Mouse (Mus musculus): ENCODE measurements around the gene Ttll11. TPM values are rescaled to one million over a fixed set of nuclear protein-coding genes. Genes with fewer than 3 reads are reported as not detected.

Ttll11 gene
- polyA plus RNA-seq, 1 experiment from 2014 or later, result 0.94 TPM

GRCm38 (mm10) chr2:35899135-35899474 is 80.6 kb downstream of the Ttll11 start:
- H3K9ac ChIP-seq, result no peak overlapping the region
- no peaks in the 10 kb centered on the region for H3K36me3 ChIP-seq
- no peaks in the 10 kb centered on the region for H3K9me3 ChIP-seq (replicated peaks)
- no peak for ATAC-seq (replicated peaks; ENCODE audit: insufficient number of reproducible peaks, insufficient read depth, low FRiP score, low read depth)
- H3K4me2 ChIP-seq, result no peak overlapping the region
- no peak overlapping the region for H3K27ac ChIP-seq
- no peak overlapping the region for H3K4me3 ChIP-seq
- 71% methylated on average over 4 of the region's 4 CpGs for WGBS
- H3K4me1 ChIP-seq (replicated peaks), result peaks cover 13% of the 10 kb centered on the region
- no peaks in the 10 kb centered on the region for H3K27me3 ChIP-seq

GRCm38 (mm10) chr2:35898425-35899134 is 81.1 kb downstream of the Ttll11 start:
- H3K4me2 ChIP-seq, result no peak overlapping the region
- H3K36me3 ChIP-seq, result no peaks in the 10 kb centered on the region
- H3K9ac ChIP-seq, result no peak overlapping the region
- no peak for ATAC-seq (replicated peaks; ENCODE audit: insufficient number of reproducible peaks, insufficient read depth, low FRiP score, low read depth)
- H3K27me3 ChIP-seq, result no peaks in the 10 kb centered on the region
- peaks cover 13% of the 10 kb centered on the region for H3K4me1 ChIP-seq (replicated peaks)
- WGBS, result 65% methylated on average over 6 of the region's 6 CpGs
- no peak overlapping the region for H3K4me3 ChIP-seq
- H3K9me3 ChIP-seq (replicated peaks), result no peaks in the 10 kb centered on the region
- H3K27ac ChIP-seq, result no peak overlapping the region

GRCm38 (mm10) chr2:35897125-35897524 is 82.6 kb downstream of the Ttll11 start:
- H3K4me2 ChIP-seq, result no peak overlapping the region
- 73% methylated on average over 2 of the region's 2 CpGs for WGBS
- no peak for ATAC-seq (replicated peaks; ENCODE audit: insufficient number of reproducible peaks, insufficient read depth, low FRiP score, low read depth)
- H3K36me3 ChIP-seq, result no peaks in the 10 kb centered on the region
- no peaks in the 10 kb centered on the region for H3K27me3 ChIP-seq
- H3K4me3 ChIP-seq, result no peak overlapping the region
- H3K27ac ChIP-seq, result no peak overlapping the region
- H3K9ac ChIP-seq, result no peak overlapping the region
- peaks cover 13% of the 10 kb centered on the region for H3K4me1 ChIP-seq (replicated peaks)
- H3K9me3 ChIP-seq (replicated peaks), result no peaks in the 10 kb centered on the region

GRCm38 (mm10) chr2:35894512-35894911 is 85.2 kb downstream of the Ttll11 start:
- H3K4me3 ChIP-seq, result no peak overlapping the region
- H3K9me3 ChIP-seq (replicated peaks), result no peaks in the 10 kb centered on the region
- WGBS, result 68% methylated on average over 2 of the region's 2 CpGs
- no peaks in the 10 kb centered on the region for H3K36me3 ChIP-seq
- no peak overlapping the region for H3K27ac ChIP-seq
- no peak for ATAC-seq (replicated peaks; ENCODE audit: insufficient number of reproducible peaks, insufficient read depth, low FRiP score, low read depth)
- H3K4me2 ChIP-seq, result no peak overlapping the region
- H3K4me1 ChIP-seq (replicated peaks), result peaks cover 3% of the 10 kb centered on the region; the same call in 1 of the 2 replicates
- H3K27me3 ChIP-seq, result no peaks in the 10 kb centered on the region
- no peak overlapping the region for H3K9ac ChIP-seq

GRCm38 (mm10) chr2:35890635-35891034 is 89.1 kb downstream of the Ttll11 start:
- H3K9me3 ChIP-seq (replicated peaks), result no peaks in the 10 kb centered on the region
- no peak overlapping the region for H3K4me3 ChIP-seq
- no peak for ATAC-seq (replicated peaks; ENCODE audit: insufficient number of reproducible peaks, insufficient read depth, low FRiP score, low read depth)
- H3K27me3 ChIP-seq, result no peaks in the 10 kb centered on the region
- H3K9ac ChIP-seq, result no peak overlapping the region
- no peak overlapping the region for H3K27ac ChIP-seq
- no peaks in the 10 kb centered on the region for H3K4me1 ChIP-seq (replicated peaks)
- no peak overlapping the region for H3K4me2 ChIP-seq
- H3K36me3 ChIP-seq, result no peaks in the 10 kb centered on the region
- 90% methylated on average over 3 of the region's 3 CpGs for WGBS

- WGBS, result 68% methylated on average over 2 of the region's 2 CpGs
- Histone ChIP-seq H3K4me2 (no peak overlapping the region), H3K9me3 (replicated peaks) (no peaks in the 10 kb centered on the region), H3K4me3 (no peak overlapping the region), H3K9ac (no peak overlapping the region), H3K27ac (no peak overlapping the region), H3K36me3 (no peaks in the 10 kb centered on the region), H3K4me1 (replicated peaks) (no peaks in the 10 kb centered on the region), H3K27me3 (no peaks in the 10 kb centered on the region)
- ATAC-seq (replicated peaks; ENCODE audit: insufficient number of reproducible peaks, insufficient read depth, low FRiP score, low read depth), result no peak
These were observed 89.9 kb downstream of the Ttll11 start for GRCm38 (mm10) chr2:35889776-35890175.

GRCm38 (mm10) chr2:35884296-35884695 is 95.4 kb downstream of the Ttll11 start:
- peaks cover 16% of the 10 kb centered on the region; the same call in 1 of the 2 replicates for H3K4me1 ChIP-seq (replicated peaks)
- WGBS, result 16% methylated on average over 7 of the region's 7 CpGs
- H3K27me3 ChIP-seq, result no peaks in the 10 kb centered on the region
- H3K9ac ChIP-seq, result no peak overlapping the region
- no peaks in the 10 kb centered on the region for H3K9me3 ChIP-seq (replicated peaks)
- no peak for ATAC-seq (replicated peaks; ENCODE audit: insufficient number of reproducible peaks, insufficient read depth, low FRiP score, low read depth)
- no peak overlapping the region for H3K27ac ChIP-seq
- H3K4me3 ChIP-seq, result no peak overlapping the region
- no peak overlapping the region for H3K4me2 ChIP-seq
- no peaks in the 10 kb centered on the region for H3K36me3 ChIP-seq

- WGBS, result 42% methylated on average over 9 of the region's 9 CpGs
- ATAC-seq (replicated peaks; ENCODE audit: insufficient number of reproducible peaks, insufficient read depth, low FRiP score, low read depth), result no peak
- no peaks in the 10 kb centered on the region for H3K9me3 ChIP-seq (replicated peaks)
These were observed 97.3 kb downstream of the Ttll11 start for GRCm38 (mm10) chr2:35882336-35882987.

GRCm38 (mm10) chr2:35881896-35882295 is 97.8 kb downstream of the Ttll11 start:
- Histone ChIP-seq H3K36me3 (no peaks in the 10 kb centered on the region), H3K4me2 (no peak overlapping the region), H3K27me3 (no peaks in the 10 kb centered on the region), H3K4me3 (no peak overlapping the region), H3K4me1 (replicated peaks) (peaks cover 16% of the 10 kb centered on the region; the same call in 1 of the 2 replicates), H3K9ac (no peak overlapping the region), H3K27ac (no peak overlapping the region), H3K9me3 (replicated peaks) (no peaks in the 10 kb centered on the region)
- 61% methylated on average over 9 of the region's 9 CpGs for WGBS
- ATAC-seq (replicated peaks; ENCODE audit: insufficient number of reproducible peaks, insufficient read depth, low FRiP score, low read depth), result no peak

More at GRCm38 (mm10) chr2:35882336-35882987, 97.3 kb downstream of the Ttll11 start:
- no peaks in the 10 kb centered on the region for H3K36me3 ChIP-seq
- H3K9ac ChIP-seq, result no peak overlapping the region
- peaks cover 16% of the 10 kb centered on the region; the same call in 1 of the 2 replicates for H3K4me1 ChIP-seq (replicated peaks)
- no peak overlapping the region for H3K27ac ChIP-seq
- no peak overlapping the region for H3K4me3 ChIP-seq
- H3K27me3 ChIP-seq, result no peaks in the 10 kb centered on the region
- no peak overlapping the region for H3K4me2 ChIP-seq

- no peak overlapping the region for H3K27ac ChIP-seq
- H3K4me3 ChIP-seq, result no peak overlapping the region
- H3K9me3 ChIP-seq (replicated peaks), result no peaks in the 10 kb centered on the region
- no peak overlapping the region for H3K4me2 ChIP-seq
- H3K9ac ChIP-seq, result no peak overlapping the region
- ATAC-seq (replicated peaks; ENCODE audit: insufficient number of reproducible peaks, insufficient read depth, low FRiP score, low read depth), result no peak
- 65% methylated on average over 7 of the region's 7 CpGs for WGBS
- no peaks in the 10 kb centered on the region for H3K36me3 ChIP-seq
- no peaks in the 10 kb centered on the region for H3K27me3 ChIP-seq
- peaks cover 22% of the 10 kb centered on the region for H3K4me1 ChIP-seq (replicated peaks)
These were observed 99.4 kb downstream of the Ttll11 start for GRCm38 (mm10) chr2:35880362-35880761.

- Histone ChIP-seq H3K27ac (no peak overlapping the region), H3K4me1 (replicated peaks) (peaks cover 26% of the 10 kb centered on the region), H3K4me3 (no peak overlapping the region), H3K27me3 (no peaks in the 10 kb centered on the region), H3K4me2 (no peak overlapping the region), H3K9me3 (replicated peaks) (no peaks in the 10 kb centered on the region), H3K9ac (no peak overlapping the region), H3K36me3 (no peaks in the 10 kb centered on the region)
- 77% methylated on average over 4 of the region's 4 CpGs for WGBS
- ATAC-seq (replicated peaks; ENCODE audit: insufficient number of reproducible peaks, insufficient read depth, low FRiP score, low read depth), result no peak
These were observed 99.8 kb downstream of the Ttll11 start for GRCm38 (mm10) chr2:35879887-35880286.

- H3K9ac ChIP-seq, result no peak overlapping the region
- no peak overlapping the region for H3K27ac ChIP-seq
These were observed 101.2 kb downstream of the Ttll11 start for GRCm38 (mm10) chr2:35878506-35878905.

More at GRCm38 (mm10) chr2:35878506-35878905, 101.2 kb downstream of the Ttll11 start:
- no peaks in the 10 kb centered on the region for H3K36me3 ChIP-seq
- no peak overlapping the region for H3K4me3 ChIP-seq
- ATAC-seq (replicated peaks; ENCODE audit: insufficient number of reproducible peaks, insufficient read depth, low FRiP score, low read depth), result no peak
- peaks cover 22% of the 10 kb centered on the region for H3K4me1 ChIP-seq (replicated peaks)
- no peak overlapping the region for H3K4me2 ChIP-seq
- 94% methylated on average over 3 of the region's 3 CpGs for WGBS
- H3K27me3 ChIP-seq, result no peaks in the 10 kb centered on the region
- no peaks in the 10 kb centered on the region for H3K9me3 ChIP-seq (replicated peaks)
